Mouse (Mus musculus): ENCODE data around the gene Hace1. TPM values are rescaled to one million over a fixed set of nuclear protein-coding genes. Genes with fewer than 3 reads are reported as not detected.

The Hace1 gene
- polyA plus RNA-seq, 1 experiment from 2014 or later = 17.8 TPM

DNA sequence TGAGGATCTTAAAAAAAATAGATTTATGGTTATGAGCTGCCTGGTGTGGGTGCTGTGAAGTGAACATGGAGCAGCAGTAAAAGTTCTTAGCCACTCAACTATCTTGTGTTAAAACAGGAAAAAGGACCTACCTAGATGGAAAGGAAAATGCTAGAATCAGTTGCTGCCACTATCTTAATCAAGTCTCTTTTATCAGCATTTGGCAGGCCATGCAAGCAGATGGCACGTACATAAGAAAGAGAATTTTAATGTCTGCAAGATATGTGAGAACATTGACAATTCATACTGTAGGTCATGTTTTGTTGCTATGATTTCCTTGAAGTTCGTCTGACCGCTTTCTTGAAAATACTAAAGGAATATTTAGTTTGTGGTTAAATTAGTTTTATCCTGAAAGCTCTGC is 54.4 kb downstream of the Hace1 start:
- no peak for ATAC-seq (ENCODE audit: insufficient number of reproducible peaks, insufficient read depth, low FRiP score, low TSS enrichment, low read depth)
- Histone ChIP-seq H3K36me3 (0 out of 2 replicates have a peak, but pooled peaks cover 7% of the 10 kb centered on the region), H3K9me3 (no peaks in the 10 kb centered on the region), H3K27me3 (no peaks in the 10 kb centered on the region), H3K4me1 (no peaks in the 10 kb centered on the region), H3K27ac (no peak overlapping the region), H3K4me2 (no peak overlapping the region), H3K4me3 (no peak overlapping the region), H3K9ac (no peak overlapping the region)
- WGBS = 75% methylated on average over 3 of the region's 3 CpGs

DNA sequence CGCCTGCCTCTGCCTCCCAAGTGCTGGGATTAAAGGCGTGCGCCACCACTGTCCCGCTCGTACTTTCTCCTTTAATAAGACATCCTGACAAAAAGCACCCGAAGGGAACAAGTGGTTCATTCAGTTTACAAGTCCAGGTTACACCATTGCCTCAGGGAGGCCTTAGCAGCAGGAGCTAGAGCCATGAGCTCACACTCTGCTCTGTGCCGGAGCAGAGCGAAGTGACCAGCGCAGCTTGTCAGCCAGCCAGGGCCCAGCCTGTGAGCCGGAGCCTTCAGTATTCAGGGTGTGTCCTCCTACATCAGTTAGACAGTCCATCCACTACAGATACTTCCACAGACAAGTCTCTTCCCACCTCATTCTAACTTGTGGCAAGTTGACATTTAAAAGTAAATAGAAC is 55.0 kb downstream of the Hace1 start:
- 88% methylated on average over 10 of the region's 10 CpGs for WGBS
- Histone ChIP-seq H3K4me3 (no peak overlapping the region), H3K9ac (no peak overlapping the region), H3K36me3 (0 out of 2 replicates have a peak, but pooled peaks cover 7% of the 10 kb centered on the region), H3K4me1 (no peaks in the 10 kb centered on the region), H3K27ac (no peak overlapping the region), H3K4me2 (no peak overlapping the region), H3K27me3 (no peaks in the 10 kb centered on the region), H3K9me3 (no peaks in the 10 kb centered on the region)
- ATAC-seq (ENCODE audit: insufficient number of reproducible peaks, insufficient read depth, low FRiP score, low TSS enrichment, low read depth) = no peak

DNA sequence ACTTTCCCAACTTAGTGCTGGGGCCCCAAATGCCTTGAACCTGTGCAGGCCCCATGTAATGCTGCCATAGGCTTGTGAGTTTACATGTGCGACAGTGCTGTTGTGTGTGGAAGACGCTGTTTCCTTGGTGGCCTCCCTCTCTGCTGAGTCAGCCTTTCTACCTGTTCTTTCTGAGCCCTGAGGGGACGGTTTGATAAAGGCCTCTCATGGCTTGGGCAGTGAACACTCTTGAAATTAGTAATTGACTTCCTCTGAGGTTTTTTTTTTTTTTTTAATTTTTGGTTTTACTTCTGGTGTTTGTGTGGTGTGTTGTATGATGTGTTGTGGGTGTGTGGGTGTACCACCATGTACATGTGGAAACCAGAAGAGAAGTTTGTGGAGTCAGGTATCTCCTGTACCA is 57.6 kb downstream of the Hace1 start:
- Histone ChIP-seq H3K27me3 (no peaks in the 10 kb centered on the region), H3K4me3 (no peak overlapping the region), H3K4me1 (no peaks in the 10 kb centered on the region), H3K4me2 (no peak overlapping the region), H3K27ac (no peak overlapping the region), H3K9me3 (no peaks in the 10 kb centered on the region), H3K9ac (no peak overlapping the region), H3K36me3 (0 out of 2 replicates have a peak, but pooled peaks cover 11% of the 10 kb centered on the region)
- 73% methylated on average over 3 of the region's 3 CpGs for WGBS
- ATAC-seq (ENCODE audit: insufficient number of reproducible peaks, insufficient read depth, low FRiP score, low TSS enrichment, low read depth) = no peak

DNA sequence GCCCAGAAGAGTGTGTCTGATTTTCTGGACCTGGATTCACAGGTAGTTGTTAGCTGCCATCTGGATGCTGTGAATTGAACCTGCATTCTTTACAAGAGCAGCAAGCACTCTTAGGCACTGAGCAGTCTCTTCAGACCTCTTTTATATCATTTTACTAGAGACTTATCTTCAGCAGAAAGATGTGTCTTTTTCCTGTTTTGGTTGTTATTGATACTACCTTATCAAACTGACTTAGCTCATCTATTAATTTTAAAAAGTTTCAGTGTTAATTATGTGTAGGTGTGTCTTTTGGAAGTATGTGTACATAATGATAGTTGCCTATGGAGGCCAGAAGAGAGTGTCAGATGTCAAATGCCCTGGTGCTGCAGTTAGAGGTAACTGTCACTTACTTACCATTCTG is 62.1 kb downstream of the Hace1 start:
- H3K9ac ChIP-seq = no peak overlapping the region
- no peaks in the 10 kb centered on the region for H3K4me1 ChIP-seq
- no peak for ATAC-seq (ENCODE audit: insufficient number of reproducible peaks, insufficient read depth, low FRiP score, low TSS enrichment, low read depth)
- H3K27me3 ChIP-seq = no peaks in the 10 kb centered on the region
- H3K27ac ChIP-seq = no peak overlapping the region
- no peak overlapping the region for H3K4me3 ChIP-seq
- no peaks in the 10 kb centered on the region for H3K9me3 ChIP-seq
- H3K36me3 ChIP-seq = peaks cover 14% of the 10 kb centered on the region; the same call in 1 of the 2 replicates
- H3K4me2 ChIP-seq = no peak overlapping the region

DNA sequence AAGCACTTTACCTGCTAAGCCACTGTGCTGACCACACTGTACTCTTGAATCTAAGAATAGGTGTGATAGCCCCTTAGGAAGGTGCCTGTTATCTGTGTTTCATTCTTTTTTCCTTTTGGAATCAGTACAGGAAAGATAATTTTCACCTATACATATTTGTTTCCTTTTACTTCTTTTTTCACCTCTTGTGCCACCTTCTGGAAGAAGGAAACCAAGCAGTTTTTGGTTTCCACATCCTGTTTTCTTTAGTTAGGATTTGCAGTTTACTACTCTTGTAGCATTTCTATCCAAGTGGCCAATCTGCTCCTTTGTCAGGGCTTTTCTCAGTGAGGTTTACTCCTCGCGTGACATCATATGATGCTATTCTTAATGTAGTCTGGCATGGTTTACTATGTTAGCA is 76.4 kb downstream of the Hace1 start:
- Histone ChIP-seq H3K36me3 (peaks cover 16% of the 10 kb centered on the region), H3K4me1 (no peaks in the 10 kb centered on the region), H3K4me3 (no peak overlapping the region), H3K9ac (no peak overlapping the region), H3K27ac (no peak overlapping the region), H3K27me3 (no peaks in the 10 kb centered on the region), H3K4me2 (no peak overlapping the region), H3K9me3 (no peaks in the 10 kb centered on the region)
- WGBS = 94% methylated on average over 2 of the region's 2 CpGs
- no peak for ATAC-seq (ENCODE audit: insufficient number of reproducible peaks, insufficient read depth, low FRiP score, low TSS enrichment, low read depth)

DNA sequence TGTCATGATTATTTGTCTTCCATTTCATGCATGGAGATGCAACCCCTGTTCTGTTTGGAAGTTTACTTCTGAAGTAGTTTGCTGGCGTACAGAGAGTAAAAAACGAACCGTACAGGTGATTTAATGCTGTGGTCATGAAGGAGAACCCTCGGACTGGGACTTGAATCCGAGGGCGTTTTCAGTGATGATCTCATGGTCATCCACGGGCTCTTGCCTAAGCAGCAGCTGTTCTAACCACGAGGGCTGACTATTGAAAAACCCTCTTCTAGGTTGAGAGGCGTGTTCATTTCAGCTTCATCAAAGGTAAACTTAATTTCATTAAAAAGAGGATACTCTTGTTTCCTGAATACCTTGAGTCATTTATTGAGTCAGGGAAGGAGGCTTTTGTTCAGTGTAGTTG is 84.4 kb downstream of the Hace1 start:
- 87% methylated on average over 9 of the region's 9 CpGs for WGBS
- Histone ChIP-seq H3K27me3 (no peaks in the 10 kb centered on the region), H3K36me3 (0 out of 2 replicates have a peak, but pooled peaks cover 3% of the 10 kb centered on the region), H3K4me1 (no peaks in the 10 kb centered on the region), H3K27ac (no peak overlapping the region), H3K4me2 (no peak overlapping the region), H3K4me3 (no peak overlapping the region), H3K9me3 (peaks cover 4% of the 10 kb centered on the region; the same call in 1 of the 2 replicates), H3K9ac (no peak overlapping the region)
- ATAC-seq (ENCODE audit: insufficient number of reproducible peaks, insufficient read depth, low FRiP score, low TSS enrichment, low read depth) = no peak

DNA sequence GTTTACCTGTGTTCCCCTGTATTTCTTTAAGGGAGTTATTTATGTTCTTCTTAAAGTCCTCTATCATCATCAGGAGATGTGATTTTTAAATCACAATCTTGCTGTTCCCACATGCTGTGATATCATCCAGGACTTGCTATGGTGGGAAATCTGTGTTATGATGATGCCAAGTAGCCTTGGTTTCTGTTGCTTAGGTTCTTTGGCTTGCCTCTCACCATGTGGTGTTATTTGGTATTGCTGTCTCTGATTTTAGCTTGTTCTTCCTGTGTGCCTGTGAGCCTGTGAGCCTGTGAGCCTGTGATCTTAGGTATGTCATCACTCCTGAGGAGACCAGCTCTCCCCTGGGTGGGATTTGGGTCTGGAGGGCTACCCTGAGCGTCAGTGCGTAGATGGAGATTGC is 90.6 kb downstream of the Hace1 start:
- H3K27ac ChIP-seq = no peak overlapping the region
- no peak overlapping the region for H3K4me3 ChIP-seq
- ATAC-seq (ENCODE audit: insufficient number of reproducible peaks, insufficient read depth, low FRiP score, low TSS enrichment, low read depth) = no peak
- H3K36me3 ChIP-seq = 0 out of 2 replicates have a peak, but pooled peaks cover 3% of the 10 kb centered on the region
- H3K9me3 ChIP-seq = peaks cover 4% of the 10 kb centered on the region; the same call in 1 of the 2 replicates
- H3K9ac ChIP-seq = no peak overlapping the region
- no peaks in the 10 kb centered on the region for H3K4me1 ChIP-seq
- H3K27me3 ChIP-seq = no peaks in the 10 kb centered on the region
- H3K4me2 ChIP-seq = no peak overlapping the region
- WGBS = 98% methylated on average over 2 of the region's 2 CpGs

DNA sequence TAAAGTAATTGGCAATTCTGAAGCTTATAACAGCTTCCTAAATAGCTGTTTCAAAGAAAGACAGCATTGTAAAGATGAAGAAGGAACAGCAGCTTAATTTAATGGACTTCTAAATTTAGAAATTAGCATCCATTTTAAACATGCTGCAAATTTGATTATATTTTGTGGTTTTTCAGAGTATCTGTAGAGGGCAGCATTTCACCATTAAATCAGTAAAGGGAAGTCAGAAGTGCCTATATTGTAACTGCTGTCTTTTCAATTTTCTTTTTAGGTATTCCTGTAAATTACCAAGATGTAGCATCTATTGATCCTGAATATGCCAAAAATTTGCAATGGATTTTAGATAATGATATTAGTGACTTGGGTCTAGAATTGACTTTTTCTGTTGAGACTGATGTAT is 99.2 kb downstream of the Hace1 start:
- no peak overlapping the region for H3K4me2 ChIP-seq
- H3K27ac ChIP-seq = no peak overlapping the region
- H3K27me3 ChIP-seq = no peaks in the 10 kb centered on the region
- peaks cover 15% of the 10 kb centered on the region; the same call in 1 of the 2 replicates for H3K36me3 ChIP-seq
- no peak overlapping the region for H3K9ac ChIP-seq
- no peaks in the 10 kb centered on the region for H3K4me1 ChIP-seq
- H3K9me3 ChIP-seq = no peaks in the 10 kb centered on the region
- no peak for ATAC-seq (ENCODE audit: insufficient number of reproducible peaks, insufficient read depth, low FRiP score, low TSS enrichment, low read depth)
- H3K4me3 ChIP-seq = no peak overlapping the region

DNA sequence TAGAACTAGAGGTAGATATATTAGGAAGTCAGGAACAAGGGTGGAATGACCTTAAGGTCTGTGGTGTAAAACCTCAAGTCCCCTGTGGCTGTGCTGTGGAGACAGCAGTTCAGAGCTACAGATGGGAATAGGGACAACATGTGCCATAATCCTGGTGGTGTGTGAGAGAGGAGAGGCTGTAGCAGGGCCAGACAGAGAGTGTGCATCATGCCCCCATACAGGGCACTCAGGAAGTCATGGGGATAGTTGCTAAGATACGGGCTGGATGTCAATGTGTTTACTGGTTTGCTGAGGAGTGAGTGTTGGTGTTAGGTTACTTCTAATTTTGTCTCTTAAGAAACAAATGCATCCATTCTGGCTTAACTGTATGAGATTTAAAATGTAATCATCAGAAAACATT is 108.6 kb downstream of the Hace1 start:
- no peak overlapping the region for H3K4me2 ChIP-seq
- no peak for ATAC-seq (ENCODE audit: insufficient number of reproducible peaks, insufficient read depth, low FRiP score, low TSS enrichment, low read depth)
- H3K27me3 ChIP-seq = no peaks in the 10 kb centered on the region
- no peaks in the 10 kb centered on the region for H3K9me3 ChIP-seq
- no peak overlapping the region for H3K9ac ChIP-seq
- H3K4me3 ChIP-seq = no peak overlapping the region
- no peaks in the 10 kb centered on the region for H3K36me3 ChIP-seq
- H3K27ac ChIP-seq = no peak overlapping the region
- no peaks in the 10 kb centered on the region for H3K4me1 ChIP-seq
- WGBS = 76% methylated on average over 1 of the region's 1 CpGs

DNA sequence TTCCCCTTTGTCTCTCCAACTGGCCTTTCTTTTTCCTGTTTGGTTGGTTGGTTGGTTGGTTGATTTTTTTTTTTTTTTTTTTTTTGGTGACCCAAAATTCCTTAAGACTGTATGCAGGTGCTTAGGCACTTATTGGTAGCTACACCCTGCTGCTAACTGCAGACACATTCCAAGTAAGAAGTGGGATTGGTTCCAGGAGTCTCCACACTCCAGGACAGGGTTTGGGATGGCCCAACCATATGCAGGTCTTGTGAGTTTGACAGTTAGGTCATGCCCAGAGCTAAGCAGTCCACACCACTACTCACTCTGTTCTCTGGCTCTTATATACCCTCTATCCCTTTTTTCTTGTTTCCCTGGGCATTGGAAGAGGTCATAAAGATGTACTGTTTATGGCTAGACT is 117.3 kb downstream of the Hace1 start:
- ATAC-seq (ENCODE audit: insufficient number of reproducible peaks, insufficient read depth, low FRiP score, low TSS enrichment, low read depth) = no peak
- Histone ChIP-seq H3K9me3 (no peaks in the 10 kb centered on the region), H3K4me3 (no peak overlapping the region), H3K4me2 (no peak overlapping the region), H3K4me1 (0 out of 2 replicates have a peak, but pooled peaks cover 4% of the 10 kb centered on the region), H3K27ac (no peak overlapping the region), H3K9ac (no peak overlapping the region), H3K36me3 (no peaks in the 10 kb centered on the region), H3K27me3 (no peaks in the 10 kb centered on the region)

DNA sequence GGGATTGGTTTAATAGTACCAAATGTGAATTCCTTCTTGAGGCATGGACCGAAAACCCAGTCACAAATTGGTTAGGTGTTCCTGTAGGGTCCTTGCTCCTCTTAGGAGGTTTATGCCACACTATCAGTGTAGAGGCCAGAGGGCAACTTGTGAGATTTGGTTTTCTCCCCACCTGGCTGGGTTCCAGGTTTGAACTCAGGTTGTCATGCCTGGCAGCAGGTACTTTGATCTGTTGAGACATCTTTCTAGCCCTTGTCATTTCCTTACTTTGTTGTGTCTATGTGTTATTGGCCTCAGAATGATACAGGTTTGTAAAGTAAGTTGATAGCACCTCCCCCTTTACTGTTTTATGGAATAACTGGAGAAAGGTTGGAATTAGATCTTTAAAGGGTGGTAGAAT is 117.9 kb downstream of the Hace1 start:
- no peak overlapping the region for H3K4me2 ChIP-seq
- H3K4me1 ChIP-seq = 0 out of 2 replicates have a peak, but pooled peaks cover 4% of the 10 kb centered on the region
- WGBS = 91% methylated on average over 1 of the region's 1 CpGs
- no peak for ATAC-seq (ENCODE audit: insufficient number of reproducible peaks, insufficient read depth, low FRiP score, low TSS enrichment, low read depth)
- no peaks in the 10 kb centered on the region for H3K36me3 ChIP-seq
- no peaks in the 10 kb centered on the region for H3K27me3 ChIP-seq
- no peak overlapping the region for H3K9ac ChIP-seq
- H3K27ac ChIP-seq = no peak overlapping the region
- H3K4me3 ChIP-seq = no peak overlapping the region
- H3K9me3 ChIP-seq = no peaks in the 10 kb centered on the region

DNA sequence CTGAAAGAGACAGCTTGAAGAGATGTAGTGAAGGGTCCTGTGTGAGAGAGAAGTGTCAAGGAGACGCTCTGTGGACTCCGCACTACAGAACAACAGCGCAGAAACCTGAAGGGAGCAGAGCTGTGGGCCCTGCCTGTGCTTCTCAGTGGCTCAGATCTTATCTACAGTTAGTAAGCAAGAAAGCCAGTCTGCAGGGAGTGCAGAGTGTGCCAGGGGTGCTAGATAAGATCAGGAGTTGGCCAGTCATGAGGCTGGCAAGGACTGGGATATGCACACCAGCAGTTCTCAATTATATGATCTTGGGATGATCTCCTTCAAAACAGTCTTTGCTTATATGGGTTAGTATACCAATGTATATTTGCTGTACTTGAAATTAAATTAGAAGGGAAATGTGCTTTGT is 121.3 kb downstream of the Hace1 start:
- H3K27ac ChIP-seq = no peak overlapping the region
- ATAC-seq (ENCODE audit: insufficient number of reproducible peaks, insufficient read depth, low FRiP score, low TSS enrichment, low read depth) = no peak
- WGBS = 78% methylated on average over 3 of the region's 3 CpGs
- no peak overlapping the region for H3K9ac ChIP-seq
- H3K4me1 ChIP-seq = 0 out of 2 replicates have a peak, but pooled peaks cover 4% of the 10 kb centered on the region
- H3K4me3 ChIP-seq = no peak overlapping the region
- no peaks in the 10 kb centered on the region for H3K9me3 ChIP-seq
- H3K4me2 ChIP-seq = no peak overlapping the region
- H3K27me3 ChIP-seq = no peaks in the 10 kb centered on the region
- peaks cover 5% of the 10 kb centered on the region; the same call in 1 of the 2 replicates for H3K36me3 ChIP-seq

DNA sequence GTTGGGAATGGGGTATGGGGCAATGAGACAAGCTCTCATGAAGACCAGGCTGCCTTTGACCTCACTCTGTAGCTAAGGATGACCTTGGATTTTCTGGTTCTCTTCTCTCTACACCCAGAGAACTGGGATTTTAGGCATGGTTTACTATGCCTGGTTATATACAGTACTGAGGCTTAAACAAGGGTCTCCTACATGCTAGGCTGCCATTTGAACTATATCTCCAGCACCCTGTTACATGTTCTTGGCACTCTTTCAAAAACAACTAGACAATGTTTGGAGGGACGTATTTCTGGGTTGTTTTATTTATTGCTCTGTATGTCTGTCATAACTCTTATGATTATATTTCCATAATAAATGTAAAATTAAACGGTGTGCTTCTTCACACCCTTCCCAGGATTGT is 129.2 kb downstream of the Hace1 start:
- Histone ChIP-seq H3K27ac (no peak overlapping the region), H3K36me3 (no peaks in the 10 kb centered on the region), H3K4me3 (no peak overlapping the region), H3K9me3 (no peaks in the 10 kb centered on the region), H3K27me3 (no peaks in the 10 kb centered on the region), H3K9ac (no peak overlapping the region), H3K4me1 (no peaks in the 10 kb centered on the region), H3K4me2 (no peak overlapping the region)
- no peak for ATAC-seq (ENCODE audit: insufficient number of reproducible peaks, insufficient read depth, low FRiP score, low TSS enrichment, low read depth)
- WGBS = 86% methylated on average over 2 of the region's 2 CpGs
